14 mouse cellular contexts compared by ENCODE assay signal in the genomic region with DNA sequence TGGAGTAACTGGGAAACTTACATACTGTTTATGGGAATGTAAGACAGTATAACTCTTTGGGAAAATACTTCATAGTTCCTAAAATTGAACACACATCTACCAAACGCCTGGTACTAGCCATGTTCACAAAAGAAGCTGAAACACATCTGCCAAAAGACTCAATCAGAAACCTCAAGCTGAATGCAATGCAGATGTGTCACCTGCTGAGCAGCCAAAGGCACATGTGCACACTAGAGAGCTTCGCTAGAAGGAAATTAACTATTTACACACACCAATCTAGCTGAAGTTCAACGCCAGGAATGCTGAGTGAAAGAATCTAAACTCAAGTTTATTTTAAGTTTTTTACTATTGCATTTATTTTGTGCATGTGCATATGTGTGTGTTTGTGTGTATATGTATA. TPM values are rescaled to one million over a fixed set of nuclear protein-coding genes. Genes with fewer than 3 reads are reported as not detected.
"Had no signal": no experiment of that assay in that cellular context is flagged by ENCODE, and none has a peak within 500 bp of the region (broad histone marks: within the 10 kb centered on the region; RNA-seq: fewer than 3 reads in every experiment).

No protein-coding gene starts in this region.

- H3K27me3 ChIP-seq: kidney, embryonic 15.5 days; limb, embryonic 12.5 days; midbrain, embryonic 13.5 days had no signal

- ATAC-seq: intestine, embryonic 16.5 days; midbrain, embryonic 13.5 days had no signal

- H3K9me3 ChIP-seq: kidney, embryonic 15.5 days; limb, embryonic 12.5 days; midbrain, embryonic 13.5 days had no signal

- H3K27ac ChIP-seq: kidney, embryonic 15.5 days; left cerebral cortex, adult 2 months; limb, embryonic 12.5 days; liver, embryonic 14.5 days; midbrain, embryonic 13.5 days; stomach, postnatal 0 days had no signal

- H3K4me1 ChIP-seq: kidney, embryonic 15.5 days; limb, embryonic 12.5 days had no signal

- H3K9ac ChIP-seq: kidney, embryonic 15.5 days; limb, embryonic 12.5 days; liver, embryonic 14.5 days; midbrain, embryonic 13.5 days had no signal

- H3K4me2 ChIP-seq: kidney, embryonic 15.5 days; limb, embryonic 12.5 days; midbrain, embryonic 13.5 days had no signal

- H3K36me3 ChIP-seq: kidney, embryonic 15.5 days; limb, embryonic 12.5 days; midbrain, embryonic 13.5 days had no signal

- H3K4me3 ChIP-seq: kidney, embryonic 15.5 days; left cerebral cortex, adult 2 months; limb, embryonic 12.5 days; midbrain, embryonic 13.5 days; myocyte had no signal

- DNase-seq: kidney, adult 2 months; kidney, postnatal 14 days; lung, adult 18-20 months had no signal

RNA-seq across cellular contexts. Expression of gene Insl5, which starts 44.0 kb away (rescaled TPM):
- polyA plus RNA-seq: limb, embryonic 12.5 days; liver, adult 2 months; liver, embryonic 14.5 days; lung, embryonic 16.5 days; myocyte; neural tube, embryonic 11.5 days; stomach, postnatal 0 days had no signal
